In the genomic region with DNA sequence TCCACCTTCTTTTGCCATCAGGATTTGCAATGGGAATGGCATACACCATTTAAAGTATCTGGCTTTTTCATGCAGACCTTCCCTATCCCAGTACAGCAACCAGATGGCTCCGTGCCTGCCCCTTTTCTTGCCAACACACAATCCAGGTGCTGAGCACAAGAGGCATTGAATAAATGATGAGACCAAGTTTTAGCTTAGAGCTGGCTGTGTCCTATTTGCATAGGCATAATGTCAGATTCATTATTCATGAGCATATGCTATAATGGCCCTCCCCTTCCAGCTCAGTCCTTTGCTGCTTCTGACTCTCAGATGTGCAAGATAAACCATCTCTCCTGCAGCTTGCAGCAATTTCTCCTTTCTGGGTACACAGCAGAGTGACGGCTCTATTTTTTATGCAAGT, we compare ENCODE assay signal across 18 mouse cellular contexts.
DNase-seq lines count a peak whose midpoint lies in the region; ATAC-seq and TF ChIP-seq lines count a peak whose summit lies in the region.
"Had no signal": no experiment of that assay in that cellular context is flagged by ENCODE, and none has a peak within 500 bp of the region (broad histone marks: within the 10 kb centered on the region; RNA-seq: fewer than 3 reads in every experiment).

No protein-coding gene starts in this region.

- H3K27me3 ChIP-seq in hindbrain, embryonic 13.5 days: no peaks in the 10 kb centered on the region
- no peaks in the 10 kb centered on the region for H3K27me3 ChIP-seq in midbrain, embryonic 14.5 days (ENCODE audit: control insufficient read depth, insufficient read depth, low read length)
- H3K27me3 ChIP-seq in heart, adult 2 months (ENCODE audit: control insufficient read depth, insufficient read depth, low read length): no peaks in the 10 kb centered on the region; the same call in 1 of the 2 replicates
- H3K27me3 ChIP-seq: lung, embryonic 15.5 days; megakaryocyte, embryonic 14.5 days had no signal

- intact Hi-C loops in heart, adult 2 months (cut with DNase I): no loop called here

- no peak for TF ChIP-seq EP300 in heart, adult 2 months (IDR thresholded peaks at IDR 0.05; ENCODE audit: insufficient read depth, low read depth, low read length)

- TF ChIP-seq POLR2A in heart, adult 2 months (IDR thresholded peaks at IDR 0.05; ENCODE audit: insufficient read depth, low read depth, low read length): no peak

- DNase-seq in frontal cortex, postnatal 25 days (ENCODE audit: low spot score in 2 of 2): no peak
- DNase-seq in brain, adult 2 months (ENCODE audit: low read depth, low spot score): peak; percentile 50
- peak; percentile 61 for DNase-seq in midbrain, embryonic 14.5 days
- DNase-seq in heart, adult 2 months: no peak
- no peak for DNase-seq in spleen, adult 18-20 months
- DNase-seq in spleen, postnatal 36 days (ENCODE audit: low spot score in 2 of 2): no peak
- DNase-seq: adrenal gland, postnatal 36 days; cerebellum, adult 11-12 months; gastrocnemius, postnatal 14 days; kidney, postnatal 14 days; thymus, adult 18-20 months had no signal

- H3K4me3 ChIP-seq in hindbrain, embryonic 13.5 days: no peak overlapping the region
- no peak overlapping the region for H3K4me3 ChIP-seq in midbrain, embryonic 14.5 days (replicated peaks; ENCODE audit: low read depth, low read length)
- no peak overlapping the region for H3K4me3 ChIP-seq in heart, adult 2 months
- H3K4me3 ChIP-seq: erythroblast, embryonic 14.5 days; heart, embryonic 13.5 days; lung, embryonic 15.5 days; megakaryocyte, embryonic 14.5 days had no signal

- no peaks in the 10 kb centered on the region for H3K79me2 ChIP-seq in heart, adult 2 months (replicated peaks; ENCODE audit: control insufficient read depth, insufficient read depth, low read length)

- no peak for TF ChIP-seq CTCF in heart, adult 2 months (IDR thresholded peaks at IDR 0.05)

- no peaks in the 10 kb centered on the region for H3K36me3 ChIP-seq in hindbrain, embryonic 13.5 days
- no peaks in the 10 kb centered on the region for H3K36me3 ChIP-seq in midbrain, embryonic 14.5 days (ENCODE audit: control insufficient read depth, insufficient read depth, low read length)
- no peaks in the 10 kb centered on the region for H3K36me3 ChIP-seq in heart, adult 2 months (ENCODE audit: control insufficient read depth, insufficient read depth, low read length)
- H3K36me3 ChIP-seq: heart, embryonic 13.5 days; lung, embryonic 15.5 days had no signal

- H3K4me1 ChIP-seq in hindbrain, embryonic 13.5 days (replicated peaks): peaks cover 9% of the 10 kb centered on the region
- H3K4me1 ChIP-seq in midbrain, embryonic 14.5 days (ENCODE audit: control insufficient read depth, insufficient read depth, low read length): 0 out of 2 replicates have a peak, but pooled peaks cover 3% of the 10 kb centered on the region
- no peaks in the 10 kb centered on the region for H3K4me1 ChIP-seq in heart, adult 2 months (ENCODE audit: control insufficient read depth, insufficient read depth, low read length)
- H3K4me1 ChIP-seq: megakaryocyte, embryonic 14.5 days had no signal

- WGBS in hindbrain, embryonic 13.5 days: 36% methylated on average over 2 of the region's 2 CpGs
- WGBS in midbrain, embryonic 14.5 days: 50% methylated on average over 2 of the region's 2 CpGs
- WGBS in heart, adult 2 months: 75% methylated on average over 2 of the region's 2 CpGs

- H3K4me2 ChIP-seq in hindbrain, embryonic 13.5 days: no peak overlapping the region
- H3K4me2 ChIP-seq in midbrain, embryonic 14.5 days (ENCODE audit: low read length): no peak overlapping the region
- H3K4me2 ChIP-seq: heart, embryonic 13.5 days; lung, embryonic 15.5 days had no signal

- H3K9ac ChIP-seq in hindbrain, embryonic 13.5 days: no peak overlapping the region
- H3K9ac ChIP-seq in midbrain, embryonic 14.5 days (replicated peaks; ENCODE audit: low read length): no peak overlapping the region
- no peak overlapping the region for H3K9ac ChIP-seq in heart, adult 2 months (ENCODE audit: low read depth, low read length)
- H3K9ac ChIP-seq: heart, embryonic 13.5 days; lung, embryonic 15.5 days had no signal

- H3K27ac ChIP-seq in hindbrain, embryonic 13.5 days: peak overlapping the region; percentile 13; the same call in 1 of the 2 replicates
- no peak overlapping the region for H3K27ac ChIP-seq in midbrain, embryonic 14.5 days (replicated peaks; ENCODE audit: low read depth, low read length)
- no peak overlapping the region for H3K27ac ChIP-seq in heart, adult 2 months
- H3K27ac ChIP-seq: heart, embryonic 13.5 days; lung, embryonic 15.5 days had no signal

- H3K9me3 ChIP-seq in hindbrain, embryonic 13.5 days: no peaks in the 10 kb centered on the region
- no peaks in the 10 kb centered on the region for H3K9me3 ChIP-seq in midbrain, embryonic 14.5 days (ENCODE audit: control insufficient read depth, low read length)
- H3K9me3 ChIP-seq: heart, embryonic 13.5 days; lung, embryonic 15.5 days had no signal

- ATAC-seq in frontal cortex, adult (ENCODE audit: low TSS enrichment): peak; percentile 86
- ATAC-seq in hindbrain, embryonic 13.5 days (ENCODE audit: low FRiP score): peak; percentile 89
- peak; percentile 74; the same call in 1 of the 2 replicates for ATAC-seq in midbrain, embryonic 14.5 days (ENCODE audit: low FRiP score, low TSS enrichment)
- ATAC-seq: inflammation-experienced regulatory T-cells, adult 6 months had no signal

Comparison
In these comparisons a context has a peak if more than half of its experiments do, and no peak if none do; other contexts are left out.
1. DNase-seq: peak in brain, adult 2 months (single experiment) and midbrain, embryonic 14.5 days (single experiment); none in frontal cortex, postnatal 25 days (0 of 2), heart, adult 2 months (0 of 2), spleen, adult 18-20 months (0 of 2) and spleen, postnatal 36 days (0 of 2).
2. Peak in every context shown above with its lines, with median percentiles within 50 percentile points of each other: ATAC-seq.